Mouse (Mus musculus) central nervous system, embryonic 11.5 days (tissue): ENCODE measurements around the gene Cfap52. TPM values are rescaled to one million over a fixed set of nuclear protein-coding genes. Genes with fewer than 3 reads are reported as not detected.

Experiments used
- polyA plus RNA-seq: library from polyadenylated mRNA; depleted of rRNA; stranded (reverse); fragments of >200 nt; gene quantifications from 2 replicates; pipeline ENCODE4 v1.2.3, GENCODE M21; 2012; rRNA removed

Gene Cfap52
- polyA plus RNA-seq: 0.55 and 0.65 TPM in 2 replicates

DNA sequence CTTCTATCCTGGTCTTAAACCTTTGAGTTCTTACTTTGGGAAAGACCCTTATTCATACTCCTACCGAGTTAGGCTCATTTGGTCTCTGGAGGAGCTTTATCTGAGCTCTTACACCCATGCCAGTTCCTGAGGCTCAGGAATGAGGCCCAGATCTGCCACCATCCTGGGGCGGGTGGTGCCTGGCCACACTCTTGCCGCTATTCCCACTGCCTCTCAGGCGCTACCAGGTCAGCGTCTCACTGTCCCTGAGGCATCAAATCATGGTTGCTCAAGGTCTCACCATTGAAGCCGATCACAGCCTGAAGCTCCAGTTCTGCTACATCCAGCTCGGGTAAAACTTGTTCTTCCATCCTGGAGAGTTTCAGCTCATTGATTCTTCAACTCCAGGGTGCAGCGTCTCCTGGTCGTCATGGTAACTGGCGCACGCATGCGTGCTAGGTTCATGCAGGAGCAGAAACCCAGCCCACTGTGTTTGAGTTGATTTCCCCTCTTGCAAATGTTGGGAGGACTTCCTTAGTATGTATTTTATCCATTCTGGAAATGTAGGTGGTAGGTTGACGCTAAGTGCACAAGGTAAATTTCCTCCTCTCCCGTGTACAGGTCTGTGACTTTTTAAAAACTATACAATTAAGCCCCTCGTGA lies at the start of gene Cfap52:
Cfap52 (minus strand) TSS at position 410 of the 642 bp plus-strand sequence.

GRCm38 (mm10) chr11:67965905-67966878 lies 741 bp upstream of the Cfap52 start, which contains the start of gene Stx8:
Stx8 (plus strand) TSS chr11:67966193.

DNA sequence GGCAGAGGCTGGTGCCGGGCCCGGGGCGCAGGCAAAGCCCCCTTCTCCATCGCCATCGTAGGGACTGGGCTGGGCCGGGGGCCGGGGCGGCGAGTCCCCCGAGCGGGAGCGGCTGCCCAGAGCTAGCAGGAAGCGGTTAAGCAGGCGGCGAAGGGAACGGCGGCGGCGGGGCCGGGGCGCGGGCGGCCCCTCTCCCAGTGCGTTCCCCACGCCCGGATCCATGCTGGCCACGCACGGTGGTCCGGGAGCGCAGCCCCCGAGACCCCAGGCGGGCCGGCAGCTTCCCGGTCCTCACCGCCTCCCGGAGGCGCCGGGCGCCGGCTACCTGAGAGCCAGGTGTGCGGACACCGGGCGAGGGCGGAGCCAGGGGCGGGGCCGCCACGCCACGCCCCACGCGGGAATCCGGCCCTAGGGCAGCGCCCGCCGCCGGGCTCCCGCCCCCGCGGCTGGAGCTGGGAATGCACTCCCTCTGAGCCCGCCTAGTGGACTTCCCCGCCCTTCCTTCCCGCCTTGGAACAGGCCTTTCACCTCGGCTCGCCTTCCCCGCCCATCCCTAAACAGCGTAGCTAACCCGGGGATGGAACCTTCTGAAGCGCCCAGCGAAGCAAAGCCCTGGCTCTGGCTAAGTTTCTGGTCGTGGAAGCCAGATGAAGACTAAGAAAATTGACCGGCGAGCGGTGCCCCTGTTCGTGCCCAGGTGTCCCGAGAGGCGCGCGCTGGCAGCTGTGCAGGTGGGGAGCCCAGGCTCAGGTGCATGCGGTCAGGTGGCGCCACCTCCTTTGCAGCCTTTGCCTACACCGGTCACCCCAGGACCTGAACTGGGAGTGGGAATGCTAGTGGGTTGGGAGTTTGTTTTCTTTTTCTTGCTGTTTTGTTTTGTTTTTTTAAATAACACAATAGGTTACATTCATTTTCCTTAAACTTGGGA lies 43.4 kb downstream of the Cfap52 start, which contains the start of gene Usp43:
Usp43 (minus strand) TSS at position 327 of the 928 bp plus-strand sequence.

Other genes with a start within 250 kb of the Cfap52 start
- 0.02 TPM in 2 replicates for gene Glp2r, start 194.5 kb downstream of the Cfap52 start, polyA plus RNA-seq
- gene Gsg1l2, start 191.0 kb downstream of the Cfap52 start, polyA plus RNA-seq: not detected in 2 replicates
- gene Dhrs7c, start 167.5 kb downstream of the Cfap52 start, polyA plus RNA-seq: 0.05 and 1.3 TPM in 2 replicates
- gene Usp43, start 43.5 kb downstream of the Cfap52 start, polyA plus RNA-seq: 1.1 and 1.2 TPM in 2 replicates
- gene Stx8, start 542 bp upstream of the Cfap52 start, polyA plus RNA-seq: 29.1 and 42.9 TPM in 2 replicates